Mouse (Mus musculus): ENCODE results near the gene AI413582. TPM values are rescaled to one million over a fixed set of nuclear protein-coding genes. Genes with fewer than 3 reads are reported as not detected.

The AI413582 gene
- total RNA-seq (2014; fragmentation: Nextera tagmentation) (78.2 and 85.2 TPM in 2 replicates), total RNA-seq (2017) (50.8 and 57.0 TPM in 2 replicates), polyA plus RNA-seq (2012) (159 and 163 TPM in 2 replicates)

DNA sequence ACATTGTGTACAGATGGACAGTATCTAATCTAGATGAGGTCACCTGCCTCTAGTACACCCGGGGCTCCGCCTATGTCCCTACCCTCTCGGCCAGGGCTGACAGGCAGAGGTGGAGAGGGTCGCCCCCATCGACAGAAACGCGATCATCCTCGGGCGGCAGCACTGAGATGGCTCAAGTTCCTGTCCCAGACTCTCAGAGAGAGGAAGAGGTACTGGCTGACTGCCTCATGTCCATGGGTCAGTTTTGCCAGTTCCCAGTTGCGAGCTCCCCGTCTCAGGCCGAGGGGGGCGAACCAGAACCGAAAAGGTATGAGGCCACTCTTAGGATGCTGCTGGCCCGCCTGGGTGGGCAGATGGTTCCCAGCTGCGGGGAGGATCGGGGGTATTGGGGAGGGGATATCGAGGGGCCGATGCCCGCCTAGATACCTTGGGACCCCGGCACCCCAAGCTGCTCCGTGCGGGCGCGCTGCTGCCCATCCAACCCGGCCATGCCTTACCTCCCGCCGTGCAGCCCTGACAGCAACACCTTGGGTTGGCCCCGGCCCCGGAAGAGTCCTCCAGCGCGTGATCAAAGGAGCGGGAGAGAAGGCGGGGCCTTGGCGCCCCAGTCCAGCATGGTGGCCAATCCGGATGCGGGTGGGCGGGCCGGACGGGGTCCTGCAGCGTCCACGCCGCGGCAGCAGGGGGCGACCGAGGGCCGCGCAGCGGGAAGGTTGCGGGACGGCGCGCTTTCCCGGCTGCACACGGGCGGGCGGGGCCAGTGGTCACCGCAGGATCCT lies at the start of gene AI413582:
TSS of gene AI413582 (minus strand) at position 594 of the 779 bp plus-strand sequence.
- H3K9me3 ChIP-seq (replicated peaks): no peaks in the 10 kb centered on the region
- DNase-seq (ENCODE audit: low spot score): peak; percentile 96
- H3K4me1 ChIP-seq (ENCODE audit: insufficient read depth, low read depth, low read length): peaks cover 59% of the 10 kb centered on the region
- peaks cover 9% of the 10 kb centered on the region for H3K27me3 ChIP-seq (ENCODE audit: insufficient read depth, low read length)
- H3K4me3 ChIP-seq (ENCODE audit: low read depth, low read length): peak within 1 kb of the TSS; percentile 84
- TF ChIP-seq GATA1 (IDR thresholded peaks at IDR 0.05; ENCODE audit: borderline replicate concordance, low read length) (no peak), POLR2AphosphoS5 (IDR thresholded peaks at IDR 0.05; ENCODE audit: insufficient replicate concordance, low read depth, low read length) (peak; percentile 79), TAL1 (conservative IDR thresholded peaks at IDR 0.05; ENCODE audit: low read depth, low read length) (no peak), CTCF (IDR thresholded peaks at IDR 0.05; ENCODE audit: low read depth, low read length) (peak; percentile 61; the same call in 1 of the 2 replicates), GATA2 (IDR thresholded peaks at IDR 0.05; ENCODE audit: borderline replicate concordance, low read depth, low read length) (no peak)
- peaks cover 44% of the 10 kb centered on the region for H3K36me3 ChIP-seq (replicated peaks)
- ATAC-seq (ENCODE audit: extremely low read depth, insufficient number of reproducible peaks, low FRiP score, poor library complexity, severe bottlenecking): peak; percentile 62

DNA sequence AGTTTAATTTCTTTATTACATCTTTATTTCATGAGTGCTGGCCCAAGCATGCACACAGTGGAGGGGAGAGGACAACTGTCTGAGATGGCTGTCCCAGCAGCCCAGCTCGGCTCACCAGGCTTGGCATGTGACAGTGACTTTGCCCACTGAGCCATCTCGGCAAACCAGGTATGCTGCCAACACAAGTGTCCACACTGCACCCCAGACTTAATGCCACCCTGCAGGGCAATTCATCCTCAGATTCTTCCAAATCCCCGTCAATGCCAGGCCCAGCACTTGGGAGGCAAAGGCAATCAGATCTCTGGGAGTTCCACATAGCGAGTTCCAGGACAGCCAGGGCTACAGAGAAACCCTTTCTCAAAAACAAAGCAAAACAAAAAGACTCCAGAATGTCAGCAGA lies 47.5 kb upstream of the AI413582 start:
- H3K9me3 ChIP-seq (replicated peaks): peaks cover 7% of the 10 kb centered on the region
- H3K27me3 ChIP-seq (ENCODE audit: insufficient read depth, low read length): no peaks in the 10 kb centered on the region
- TF ChIP-seq CTCF (IDR thresholded peaks at IDR 0.05; ENCODE audit: low read depth, low read length) (no peak), GATA1 (IDR thresholded peaks at IDR 0.05; ENCODE audit: borderline replicate concordance, low read length) (no peak), POLR2AphosphoS5 (IDR thresholded peaks at IDR 0.05; ENCODE audit: insufficient replicate concordance, low read depth, low read length) (no peak), TAL1 (conservative IDR thresholded peaks at IDR 0.05; ENCODE audit: low read depth, low read length) (no peak), GATA2 (IDR thresholded peaks at IDR 0.05; ENCODE audit: borderline replicate concordance, low read depth, low read length) (no peak)
- DNase-seq (ENCODE audit: low spot score) (no peak), ATAC-seq (ENCODE audit: extremely low read depth, insufficient number of reproducible peaks, low FRiP score, poor library complexity, severe bottlenecking) (no peak)
- peaks cover 92% of the 10 kb centered on the region for H3K36me3 ChIP-seq (replicated peaks)
- H3K4me1 ChIP-seq (ENCODE audit: insufficient read depth, low read depth, low read length): peaks cover 63% of the 10 kb centered on the region
- H3K4me3 ChIP-seq (ENCODE audit: low read depth, low read length): no peak overlapping the region

DNA sequence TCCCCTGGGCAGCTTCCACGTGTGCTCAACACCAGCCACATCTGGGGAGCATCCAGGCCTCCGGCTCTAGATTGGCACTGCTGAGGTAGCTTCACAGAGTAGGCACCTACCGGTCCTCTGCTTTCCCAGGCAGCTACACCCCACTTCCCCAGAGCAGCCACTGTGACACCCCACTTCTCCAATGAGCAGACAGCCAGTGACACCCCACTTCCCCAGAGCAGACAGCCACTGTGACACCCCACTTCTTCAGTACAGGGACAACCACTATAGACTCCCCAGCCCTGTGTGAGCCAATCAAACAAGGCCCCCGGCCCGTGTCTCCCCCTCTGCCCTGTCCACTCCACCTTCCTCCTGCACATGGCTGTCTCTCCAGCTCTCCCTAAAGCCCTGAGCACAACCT lies 46.4 kb upstream of the AI413582 start:
- TF ChIP-seq TAL1 (conservative IDR thresholded peaks at IDR 0.05; ENCODE audit: low read depth, low read length) (no peak), CTCF (IDR thresholded peaks at IDR 0.05; ENCODE audit: low read depth, low read length) (no peak), GATA1 (IDR thresholded peaks at IDR 0.05; ENCODE audit: borderline replicate concordance, low read length) (no peak), GATA2 (IDR thresholded peaks at IDR 0.05; ENCODE audit: borderline replicate concordance, low read depth, low read length) (no peak), POLR2AphosphoS5 (IDR thresholded peaks at IDR 0.05; ENCODE audit: insufficient replicate concordance, low read depth, low read length) (no peak)
- ATAC-seq (ENCODE audit: extremely low read depth, insufficient number of reproducible peaks, low FRiP score, poor library complexity, severe bottlenecking): no peak
- Histone ChIP-seq H3K9me3 (replicated peaks) (peaks cover 2% of the 10 kb centered on the region; the same call in 1 of the 2 replicates), H3K27me3 (ENCODE audit: insufficient read depth, low read length) (no peaks in the 10 kb centered on the region), H3K36me3 (replicated peaks) (peaks cover 90% of the 10 kb centered on the region), H3K4me1 (ENCODE audit: insufficient read depth, low read depth, low read length) (peaks cover 63% of the 10 kb centered on the region), H3K4me3 (ENCODE audit: low read depth, low read length) (no peak overlapping the region; the same call in 1 of the 2 replicates)
- no peak for DNase-seq (ENCODE audit: low spot score)

DNA sequence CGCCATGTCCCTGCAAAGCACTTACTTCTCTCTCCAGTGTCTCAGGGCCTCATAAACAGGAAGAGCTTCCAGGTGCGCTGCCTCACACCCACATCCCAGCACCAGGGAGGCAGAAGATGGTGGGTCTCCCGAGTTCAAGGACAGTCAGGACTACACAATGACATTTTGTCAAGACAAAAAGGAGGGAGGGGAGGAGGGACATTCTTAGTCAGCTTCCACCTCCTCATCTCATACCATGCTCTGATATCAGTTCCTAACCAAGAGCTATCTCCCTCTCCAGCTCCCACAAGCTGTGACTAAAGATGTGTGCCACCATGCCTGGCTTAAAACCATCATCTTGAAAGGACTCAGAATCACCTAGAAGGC lies 45.9 kb upstream of the AI413582 start:
- no peak for DNase-seq (ENCODE audit: low spot score)
- peaks cover 90% of the 10 kb centered on the region for H3K36me3 ChIP-seq (replicated peaks)
- no peaks in the 10 kb centered on the region for H3K27me3 ChIP-seq (ENCODE audit: insufficient read depth, low read length)
- peaks cover 58% of the 10 kb centered on the region for H3K4me1 ChIP-seq (ENCODE audit: insufficient read depth, low read depth, low read length)
- H3K9me3 ChIP-seq (replicated peaks): 0 out of 2 replicates have a peak, but pooled peaks cover 2% of the 10 kb centered on the region
- no peak for ATAC-seq (ENCODE audit: extremely low read depth, insufficient number of reproducible peaks, low FRiP score, poor library complexity, severe bottlenecking)
- no peak for TF ChIP-seq CTCF (IDR thresholded peaks at IDR 0.05; ENCODE audit: low read depth, low read length)
- TF ChIP-seq GATA2 (IDR thresholded peaks at IDR 0.05; ENCODE audit: borderline replicate concordance, low read depth, low read length): no peak
- TF ChIP-seq POLR2AphosphoS5 (IDR thresholded peaks at IDR 0.05; ENCODE audit: insufficient replicate concordance, low read depth, low read length): no peak
- no peak for TF ChIP-seq TAL1 (conservative IDR thresholded peaks at IDR 0.05; ENCODE audit: low read depth, low read length)
- TF ChIP-seq GATA1 (IDR thresholded peaks at IDR 0.05; ENCODE audit: borderline replicate concordance, low read length): no peak
- H3K4me3 ChIP-seq (ENCODE audit: low read depth, low read length): no peak overlapping the region

DNA sequence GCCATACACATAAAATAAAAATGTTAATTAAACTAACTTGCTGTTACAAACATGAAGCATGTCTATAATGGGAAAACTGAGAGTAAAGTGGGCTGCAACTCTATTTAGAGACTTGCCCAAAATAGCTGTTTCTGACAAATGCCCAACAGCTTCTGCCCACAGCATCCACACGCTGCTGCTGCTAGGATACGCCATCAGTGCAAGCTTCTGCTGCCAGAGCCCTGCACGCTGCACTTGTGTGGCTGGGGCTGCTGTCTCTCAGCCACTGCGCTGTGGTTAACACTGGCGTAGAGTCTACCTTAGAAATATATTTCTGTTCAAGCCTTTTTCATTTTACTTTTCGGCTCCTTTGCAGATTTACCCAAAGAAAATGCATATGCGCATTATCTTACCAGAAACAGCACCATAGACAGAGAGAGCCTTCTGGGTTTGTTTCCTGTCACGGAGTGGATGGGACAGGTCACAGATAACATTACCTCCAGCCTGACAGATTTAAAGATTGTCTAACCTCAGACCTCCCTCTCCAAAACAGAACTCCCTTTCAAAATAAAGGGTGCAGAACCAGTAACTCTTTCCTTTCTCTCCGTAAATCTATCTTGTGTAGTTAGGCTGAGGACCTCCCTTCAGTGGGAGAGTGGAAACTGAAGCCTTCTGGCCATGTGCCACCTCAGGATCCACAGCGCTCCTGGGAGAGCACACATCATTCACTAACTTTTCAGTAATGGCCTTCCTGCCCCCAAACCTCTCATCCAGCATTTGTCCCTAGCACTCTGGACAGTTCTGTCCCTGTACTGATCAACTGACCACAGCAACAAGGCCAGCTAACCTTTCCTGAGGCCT lies 45.3 kb upstream of the AI413582 start:
- Histone ChIP-seq H3K27me3 (ENCODE audit: insufficient read depth, low read length) (no peaks in the 10 kb centered on the region), H3K4me3 (ENCODE audit: low read depth, low read length) (no peak overlapping the region), H3K4me1 (ENCODE audit: insufficient read depth, low read depth, low read length) (peaks cover 59% of the 10 kb centered on the region), H3K36me3 (replicated peaks) (peaks cover 92% of the 10 kb centered on the region), H3K9me3 (replicated peaks) (0 out of 2 replicates have a peak, but pooled peaks cover 2% of the 10 kb centered on the region)
- no peak for DNase-seq (ENCODE audit: low spot score)
- ATAC-seq (ENCODE audit: extremely low read depth, insufficient number of reproducible peaks, low FRiP score, poor library complexity, severe bottlenecking): no peak
- no peak for TF ChIP-seq POLR2AphosphoS5 (IDR thresholded peaks at IDR 0.05; ENCODE audit: insufficient replicate concordance, low read depth, low read length)

DNA sequence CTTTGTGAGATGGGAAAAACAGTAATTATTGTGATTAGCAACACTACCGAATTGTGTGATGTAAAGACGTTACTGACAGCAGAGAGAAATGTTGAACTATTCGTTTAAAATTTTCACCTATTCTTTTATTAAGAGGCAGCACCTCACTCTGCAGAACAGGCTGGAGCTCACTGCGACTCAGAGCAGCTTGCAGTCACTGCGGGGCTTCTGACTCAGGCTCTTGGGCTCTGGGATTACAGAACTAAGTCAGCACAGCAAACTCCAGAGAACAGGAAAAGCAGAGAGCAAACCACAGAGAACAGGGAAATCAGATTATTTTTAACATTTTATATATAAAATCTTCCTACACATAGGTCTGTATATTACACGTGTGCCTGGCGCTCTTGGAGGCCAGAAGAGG lies 44.0 kb upstream of the AI413582 start:
- Histone ChIP-seq H3K4me1 (ENCODE audit: insufficient read depth, low read depth, low read length) (peaks cover 59% of the 10 kb centered on the region), H3K9me3 (replicated peaks) (0 out of 2 replicates have a peak, but pooled peaks cover 2% of the 10 kb centered on the region), H3K36me3 (replicated peaks) (peaks cover 89% of the 10 kb centered on the region), H3K27me3 (ENCODE audit: insufficient read depth, low read length) (no peaks in the 10 kb centered on the region), H3K4me3 (ENCODE audit: low read depth, low read length) (no peak overlapping the region)
- no peak for ATAC-seq (ENCODE audit: extremely low read depth, insufficient number of reproducible peaks, low FRiP score, poor library complexity, severe bottlenecking)
- TF ChIP-seq TAL1 (conservative IDR thresholded peaks at IDR 0.05; ENCODE audit: low read depth, low read length) (no peak), POLR2AphosphoS5 (IDR thresholded peaks at IDR 0.05; ENCODE audit: insufficient replicate concordance, low read depth, low read length) (no peak), GATA1 (IDR thresholded peaks at IDR 0.05; ENCODE audit: borderline replicate concordance, low read length) (no peak), GATA2 (IDR thresholded peaks at IDR 0.05; ENCODE audit: borderline replicate concordance, low read depth, low read length) (no peak), CTCF (IDR thresholded peaks at IDR 0.05; ENCODE audit: low read depth, low read length) (no peak)
- DNase-seq (ENCODE audit: low spot score): no peak

All from G1E (cell line).